18 mouse cellular contexts compared by ENCODE assay signal in genomic region chr10:4054589-4054988, GRCm38 (mm10).
"Had no signal": no experiment of that assay in that cellular context is flagged by ENCODE, and none has a peak within 500 bp of the region (broad histone marks: within the 10 kb centered on the region; RNA-seq: fewer than 3 reads in every experiment).

No protein-coding gene starts in this region.

- H3K4me3 ChIP-seq: midbrain, embryonic 10.5 days; midbrain, embryonic 12.5 days; myocyte; neural tube, embryonic 13.5 days; neural tube, embryonic 15.5 days had no signal

- H3K27ac ChIP-seq: midbrain, embryonic 10.5 days; midbrain, embryonic 12.5 days; neural tube, embryonic 13.5 days; neural tube, embryonic 15.5 days had no signal

- DNase-seq: lung, embryonic 14.5 days; lung, postnatal 10 days; lung, postnatal 4 days; midbrain, embryonic 14.5 days; retina, postnatal 1 day; right cerebral cortex, adult 18-20 months; right cerebral cortex, postnatal 25 days; right cerebral cortex, postnatal 4 days; spleen, adult 18-20 months; thymus, adult 18-20 months; thymus, postnatal 14 days; thymus, postnatal 36 days had no signal

- H3K36me3 ChIP-seq: midbrain, embryonic 12.5 days; neural tube, embryonic 13.5 days; neural tube, embryonic 15.5 days had no signal

- H3K4me1 ChIP-seq: midbrain, embryonic 10.5 days had no signal

- H3K9me3 ChIP-seq: midbrain, embryonic 10.5 days; midbrain, embryonic 12.5 days; neural tube, embryonic 13.5 days; neural tube, embryonic 15.5 days had no signal

- H3K9ac ChIP-seq: lung, embryonic 14.5 days; midbrain, embryonic 12.5 days; neural tube, embryonic 13.5 days; neural tube, embryonic 15.5 days had no signal

- H3K4me2 ChIP-seq: lung, embryonic 14.5 days; midbrain, embryonic 12.5 days; neural tube, embryonic 13.5 days; neural tube, embryonic 15.5 days had no signal

- H3K27me3 ChIP-seq: midbrain, embryonic 12.5 days; neural tube, embryonic 13.5 days; neural tube, embryonic 15.5 days had no signal

- ATAC-seq: midbrain, embryonic 16.5 days had no signal
